Mouse (Mus musculus): ENCODE measurements around the gene Oas1h. TPM values are rescaled to one million over a fixed set of nuclear protein-coding genes. Genes with fewer than 3 reads are reported as not detected.

Oas1h gene
- polyA plus RNA-seq, 1 experiment from 2014 or later, result not detected

GRCm38 (mm10) chr5:120844713-120845112 is 16.5 kb upstream of the Oas1h start:
- Histone ChIP-seq H3K27me3 (replicated peaks; ENCODE audit: control insufficient read depth, insufficient read depth, low read length) (no peaks in the 10 kb centered on the region), H3K36me3 (ENCODE audit: control insufficient read depth, insufficient read depth, low read length) (no peaks in the 10 kb centered on the region), H3K9ac (ENCODE audit: low read depth, low read length) (no peak overlapping the region), H3K9me3 (ENCODE audit: control insufficient read depth, low read length) (no peaks in the 10 kb centered on the region), H3K4me2 (ENCODE audit: low read length) (no peak overlapping the region), H3K4me3 (ENCODE audit: low read length) (no peak overlapping the region), H3K4me1 (ENCODE audit: control insufficient read depth, insufficient read depth, low read depth, low read length) (no peaks in the 10 kb centered on the region), H3K27ac (ENCODE audit: low read depth, low read length) (no peak overlapping the region)
- no peak for ATAC-seq
- 69% methylated on average over 3 of the region's 3 CpGs for WGBS

- no peaks in the 10 kb centered on the region for H3K27me3 ChIP-seq (replicated peaks; ENCODE audit: control insufficient read depth, insufficient read depth, low read length)
- WGBS, result 84% methylated on average over 4 of the region's 4 CpGs
- H3K36me3 ChIP-seq (ENCODE audit: control insufficient read depth, insufficient read depth, low read length), result no peaks in the 10 kb centered on the region
- H3K9ac ChIP-seq (ENCODE audit: low read depth, low read length), result no peak within 1 kb of the TSS
- no peaks in the 10 kb centered on the region for H3K4me1 ChIP-seq (ENCODE audit: control insufficient read depth, insufficient read depth, low read depth, low read length)
- no peaks in the 10 kb centered on the region for H3K9me3 ChIP-seq (ENCODE audit: control insufficient read depth, low read length)
- no peak within 1 kb of the TSS for H3K4me3 ChIP-seq (ENCODE audit: low read length)
- no peak for ATAC-seq
- no peak within 1 kb of the TSS for H3K27ac ChIP-seq (ENCODE audit: low read depth, low read length)
- H3K4me2 ChIP-seq (ENCODE audit: low read length), result no peak within 1 kb of the TSS
Measured at GRCm38 (mm10) chr5:120847067-120847466, 14.2 kb upstream of the Oas1h start, which contains the start of gene Oas1f. Gene Oas1f (plus strand): TSS chr5:120847367.

- no peak overlapping the region for H3K27ac ChIP-seq (ENCODE audit: low read depth, low read length)
- H3K9me3 ChIP-seq (ENCODE audit: control insufficient read depth, low read length), result peaks cover 9% of the 10 kb centered on the region
- no peaks in the 10 kb centered on the region for H3K4me1 ChIP-seq (ENCODE audit: control insufficient read depth, insufficient read depth, low read depth, low read length)
- no peaks in the 10 kb centered on the region for H3K36me3 ChIP-seq (ENCODE audit: control insufficient read depth, insufficient read depth, low read length)
- no peak overlapping the region for H3K9ac ChIP-seq (ENCODE audit: low read depth, low read length)
- 65% methylated on average over 3 of the region's 3 CpGs for WGBS
- no peak overlapping the region for H3K4me3 ChIP-seq (ENCODE audit: low read length)
- H3K4me2 ChIP-seq (ENCODE audit: low read length), result no peak overlapping the region
- no peak for ATAC-seq
- H3K27me3 ChIP-seq (replicated peaks; ENCODE audit: control insufficient read depth, insufficient read depth, low read length), result no peaks in the 10 kb centered on the region
Measured at GRCm38 (mm10) chr5:120849601-120850136, 11.6 kb upstream of the Oas1h start.

GRCm38 (mm10) chr5:120859241-120859640 is 2.0 kb upstream of the Oas1h start:
- ATAC-seq, result no peak
- Histone ChIP-seq H3K4me2 (ENCODE audit: low read length) (no peak overlapping the region), H3K4me3 (ENCODE audit: low read length) (no peak overlapping the region), H3K9me3 (ENCODE audit: control insufficient read depth, low read length) (peaks cover 3% of the 10 kb centered on the region), H3K27me3 (replicated peaks; ENCODE audit: control insufficient read depth, insufficient read depth, low read length) (no peaks in the 10 kb centered on the region), H3K9ac (ENCODE audit: low read depth, low read length) (no peak overlapping the region), H3K27ac (ENCODE audit: low read depth, low read length) (no peak overlapping the region), H3K4me1 (ENCODE audit: control insufficient read depth, insufficient read depth, low read depth, low read length) (no peaks in the 10 kb centered on the region), H3K36me3 (ENCODE audit: control insufficient read depth, insufficient read depth, low read length) (no peaks in the 10 kb centered on the region)
- 73% methylated on average over 2 of the region's 2 CpGs for WGBS

DNA sequence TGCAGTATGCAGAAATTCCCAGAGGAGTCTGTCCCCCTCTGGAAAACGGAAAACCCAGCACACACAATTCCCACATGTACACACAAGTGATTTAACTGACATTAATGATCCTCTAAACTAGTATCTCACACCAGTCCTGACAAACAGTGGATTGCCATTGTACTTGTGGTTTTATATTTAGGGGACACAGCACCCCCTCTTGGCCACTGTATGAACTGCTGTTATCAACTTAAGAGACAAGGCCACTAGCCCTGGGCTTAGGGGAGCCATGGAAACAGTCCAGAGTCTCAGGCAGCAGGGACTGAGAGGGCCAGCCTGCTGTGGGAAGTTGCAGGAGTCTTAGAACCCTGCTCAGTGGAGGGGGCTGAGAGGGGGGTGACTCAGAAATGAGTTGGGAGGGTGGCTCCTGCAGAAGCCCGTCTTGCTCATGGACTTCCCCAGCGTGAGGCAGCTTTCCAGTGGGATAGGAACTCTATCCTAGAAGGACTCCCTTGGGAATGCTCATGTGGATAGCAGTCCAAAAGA is 4.2 kb downstream of the Oas1h start:
- no peak overlapping the region for H3K27ac ChIP-seq (ENCODE audit: low read depth, low read length)
- H3K4me3 ChIP-seq (ENCODE audit: low read length), result no peak overlapping the region
- no peaks in the 10 kb centered on the region for H3K4me1 ChIP-seq (ENCODE audit: control insufficient read depth, insufficient read depth, low read depth, low read length)
- H3K9me3 ChIP-seq (ENCODE audit: control insufficient read depth, low read length), result no peaks in the 10 kb centered on the region
- 58% methylated on average over 3 of the region's 3 CpGs for WGBS
- no peak for ATAC-seq
- H3K36me3 ChIP-seq (ENCODE audit: control insufficient read depth, insufficient read depth, low read length), result no peaks in the 10 kb centered on the region
- no peak overlapping the region for H3K9ac ChIP-seq (ENCODE audit: low read depth, low read length)
- H3K4me2 ChIP-seq (ENCODE audit: low read length), result no peak overlapping the region
- H3K27me3 ChIP-seq (replicated peaks; ENCODE audit: control insufficient read depth, insufficient read depth, low read length), result no peaks in the 10 kb centered on the region

DNA sequence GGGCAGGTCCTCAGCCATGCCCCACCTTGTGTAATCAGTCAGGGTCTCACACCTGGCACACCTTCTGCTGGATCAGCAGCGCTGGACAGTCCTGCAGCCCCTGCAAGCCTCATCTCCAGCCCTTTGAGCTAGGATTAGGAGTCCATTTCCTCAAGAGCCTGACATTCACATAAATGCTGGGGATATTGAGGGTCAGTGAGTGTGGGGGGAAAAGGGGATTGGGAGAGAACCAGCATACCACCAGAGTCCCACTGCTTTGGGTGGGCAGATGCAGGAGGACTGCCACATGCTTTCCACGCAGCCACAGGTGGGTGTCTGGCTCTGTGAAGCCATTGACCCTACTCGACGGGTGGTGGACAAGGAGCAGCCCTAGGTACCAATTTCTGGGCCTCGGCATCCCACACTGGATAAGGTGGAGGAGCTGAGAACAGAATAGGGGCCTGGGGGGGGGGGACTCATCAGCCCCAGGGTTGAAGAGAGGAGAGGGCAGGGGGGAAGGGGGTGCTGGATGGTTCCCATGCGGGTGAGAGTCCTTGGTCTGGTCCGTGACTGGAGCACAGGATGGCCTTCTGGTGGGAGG is 8.3 kb downstream of the Oas1h start:
- Histone ChIP-seq H3K4me3 (ENCODE audit: low read length) (no peak overlapping the region), H3K4me1 (ENCODE audit: control insufficient read depth, insufficient read depth, low read depth, low read length) (no peaks in the 10 kb centered on the region), H3K27me3 (replicated peaks; ENCODE audit: control insufficient read depth, insufficient read depth, low read length) (no peaks in the 10 kb centered on the region), H3K27ac (ENCODE audit: low read depth, low read length) (no peak overlapping the region), H3K9me3 (ENCODE audit: control insufficient read depth, low read length) (no peaks in the 10 kb centered on the region), H3K36me3 (ENCODE audit: control insufficient read depth, insufficient read depth, low read length) (no peaks in the 10 kb centered on the region), H3K9ac (ENCODE audit: low read depth, low read length) (no peak overlapping the region), H3K4me2 (ENCODE audit: low read length) (no peak overlapping the region)
- WGBS, result 80% methylated on average over 7 of the region's 7 CpGs
- ATAC-seq, result no peak

- no peaks in the 10 kb centered on the region for H3K27me3 ChIP-seq (replicated peaks; ENCODE audit: control insufficient read depth, insufficient read depth, low read length)
- WGBS, result 67% methylated on average over 3 of the region's 3 CpGs
- H3K4me3 ChIP-seq (ENCODE audit: low read length), result no peak overlapping the region
- H3K4me1 ChIP-seq (ENCODE audit: control insufficient read depth, insufficient read depth, low read depth, low read length), result no peaks in the 10 kb centered on the region
- no peaks in the 10 kb centered on the region for H3K9me3 ChIP-seq (ENCODE audit: control insufficient read depth, low read length)
- H3K27ac ChIP-seq (ENCODE audit: low read depth, low read length), result no peak overlapping the region
- no peak for ATAC-seq
- H3K4me2 ChIP-seq (ENCODE audit: low read length), result no peak overlapping the region
- H3K36me3 ChIP-seq (ENCODE audit: control insufficient read depth, insufficient read depth, low read length), result no peaks in the 10 kb centered on the region
- H3K9ac ChIP-seq (ENCODE audit: low read depth, low read length), result no peak overlapping the region
Measured at GRCm38 (mm10) chr5:120870081-120870480, 8.9 kb downstream of the Oas1h start.

DNA sequence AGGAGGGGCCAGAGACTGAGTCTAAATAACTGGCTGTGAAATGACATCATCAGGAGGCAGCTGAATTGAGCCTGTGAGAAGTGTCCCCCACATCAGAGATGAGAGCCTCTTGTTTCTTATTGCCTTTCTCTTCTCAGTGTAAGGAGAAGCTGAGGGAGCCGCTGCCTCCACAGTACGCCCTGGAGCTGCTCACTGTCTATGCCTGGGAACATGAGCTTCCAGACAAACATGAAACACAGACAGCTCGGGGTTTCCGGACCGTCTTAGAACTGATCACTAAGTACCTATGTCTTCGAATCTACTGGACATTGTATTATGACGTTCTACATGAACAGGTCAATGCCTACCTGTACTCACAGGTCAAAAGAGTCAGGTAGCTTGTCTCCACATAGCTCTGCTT is 9.6 kb downstream of the Oas1h start:
- H3K4me3 ChIP-seq (ENCODE audit: low read length), result no peak overlapping the region
- no peaks in the 10 kb centered on the region for H3K9me3 ChIP-seq (ENCODE audit: control insufficient read depth, low read length)
- H3K9ac ChIP-seq (ENCODE audit: low read depth, low read length), result no peak overlapping the region
- WGBS, result 79% methylated on average over 7 of the region's 7 CpGs
- no peaks in the 10 kb centered on the region for H3K4me1 ChIP-seq (ENCODE audit: control insufficient read depth, insufficient read depth, low read depth, low read length)
- H3K36me3 ChIP-seq (ENCODE audit: control insufficient read depth, insufficient read depth, low read length), result no peaks in the 10 kb centered on the region
- H3K27me3 ChIP-seq (replicated peaks; ENCODE audit: control insufficient read depth, insufficient read depth, low read length), result no peaks in the 10 kb centered on the region
- ATAC-seq, result no peak
- no peak overlapping the region for H3K4me2 ChIP-seq (ENCODE audit: low read length)
- no peak overlapping the region for H3K27ac ChIP-seq (ENCODE audit: low read depth, low read length)

- no peak for ATAC-seq
- H3K4me2 ChIP-seq (ENCODE audit: low read length), result no peak overlapping the region
- H3K27ac ChIP-seq (ENCODE audit: low read depth, low read length), result no peak overlapping the region
- H3K9ac ChIP-seq (ENCODE audit: low read depth, low read length), result no peak overlapping the region
- H3K27me3 ChIP-seq (replicated peaks; ENCODE audit: control insufficient read depth, insufficient read depth, low read length), result no peaks in the 10 kb centered on the region
- WGBS, result 58% methylated on average over 2 of the region's 2 CpGs
- no peak overlapping the region for H3K4me3 ChIP-seq (ENCODE audit: low read length)
- H3K9me3 ChIP-seq (ENCODE audit: control insufficient read depth, low read length), result no peaks in the 10 kb centered on the region
- H3K4me1 ChIP-seq (ENCODE audit: control insufficient read depth, insufficient read depth, low read depth, low read length), result no peaks in the 10 kb centered on the region
- H3K36me3 ChIP-seq (ENCODE audit: control insufficient read depth, insufficient read depth, low read length), result no peaks in the 10 kb centered on the region
Measured at GRCm38 (mm10) chr5:120871469-120871868, 10.2 kb downstream of the Oas1h start.
